Mouse (Mus musculus) neural tube, embryonic 12.5 days (tissue): ENCODE data around the gene Snx13. TPM values are rescaled to one million over a fixed set of nuclear protein-coding genes. Genes with fewer than 3 reads are reported as not detected.

ENCODE experiments used
- ATAC-seq: fragments of 200-750 bp; cut with Nextera tagmentation; 2 replicates; pipeline ENCODE4 v1.8.0; 2017; ENCODE audit warnings: low read depth, mild to moderate bottlenecking, moderate TSS enrichment, moderate library complexity; ENCODE audit not compliant: low FRiP score
- H3K27ac ChIP-seq: fragments of 300-500 bp; sonication (generic); 2 replicates; pipeline ENCODE4 v1.5.1; 2016
- H3K27me3 ChIP-seq: fragments of 300-500 bp; sonication (generic); replicated peaks from 2 replicates; pipeline ENCODE4 v1.6.1; 2016; ENCODE audit warnings: mild to moderate bottlenecking
- H3K36me3 ChIP-seq: fragments of 300-500 bp; sonication (generic); 2 replicates; pipeline ENCODE4 v1.6.1; 2016; ENCODE audit warnings: mild to moderate bottlenecking
- H3K4me1 ChIP-seq: fragments of 300-500 bp; sonication (generic); 2 replicates; pipeline ENCODE4 v1.6.1; 2016
- H3K4me2 ChIP-seq: fragments of 300-500 bp; sonication (generic); replicated peaks from 2 replicates; pipeline ENCODE4 v1.6.1; 2016; ENCODE audit warnings: mild to moderate bottlenecking
- H3K4me3 ChIP-seq: fragments of 300-500 bp; sonication (generic); 2 replicates; pipeline ENCODE4 v1.5.1; 2016
- H3K9ac ChIP-seq: fragments of 300-500 bp; sonication (generic); 2 replicates; pipeline ENCODE4 v1.6.1; 2016; ENCODE audit warnings: mild to moderate bottlenecking
- H3K9me3 ChIP-seq: fragments of 300-500 bp; sonication (generic); 2 replicates; pipeline ENCODE4 v1.6.1; 2016; ENCODE audit warnings: mild to moderate bottlenecking
- WGBS: fragments of 180-500 bp; shearing (Covaris S2); methylation state at CpG from one replicate; pipeline ENCODE4 v1.1.7; 2016; 5-methylcytosine and 5-hydroxymethylcytosine counted together
- polyA plus RNA-seq: library from polyadenylated mRNA; unstranded; fragments of >200 nt; fragmentation: Nextera tagmentation; extraction: Ambion mirVana; gene quantifications from 2 replicates; pipeline ENCODE4 v1.2.1, GENCODE M21; 2016

Gene Snx13
- polyA plus RNA-seq, 1 experiment from 2014 or later = 23.0 TPM

DNA sequence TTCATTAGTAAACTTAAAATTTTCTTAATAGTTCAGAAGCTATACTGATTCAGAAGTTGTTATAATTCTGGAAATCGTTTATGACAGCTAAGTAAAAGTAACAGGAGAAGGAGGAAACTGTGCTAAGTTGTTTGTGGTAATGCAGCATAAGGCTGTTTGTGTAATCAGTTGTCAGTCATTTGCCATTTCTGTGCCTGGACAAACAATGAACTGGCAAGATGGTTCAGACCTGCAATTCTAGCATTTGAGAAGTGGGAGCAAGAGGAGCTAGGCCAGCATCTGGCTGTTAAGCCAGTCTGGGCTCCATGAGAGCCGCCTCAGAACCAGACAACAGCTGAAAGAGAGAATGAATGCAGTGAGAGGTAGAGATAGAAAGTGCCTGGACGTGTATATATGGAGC, 3.5 kb downstream of the Snx13 start:
- WGBS = 74% methylated on average over 3 of the region's 3 CpGs
- H3K4me1 ChIP-seq = peaks cover 13% of the 10 kb centered on the region
- H3K9me3 ChIP-seq = no peaks in the 10 kb centered on the region
- no peaks in the 10 kb centered on the region for H3K36me3 ChIP-seq
- H3K4me3 ChIP-seq = no peak overlapping the region
- ATAC-seq = no peak
- H3K27ac ChIP-seq = no peak overlapping the region
- H3K9ac ChIP-seq = no peak overlapping the region
- no peak overlapping the region for H3K4me2 ChIP-seq
- H3K27me3 ChIP-seq = no peaks in the 10 kb centered on the region

DNA sequence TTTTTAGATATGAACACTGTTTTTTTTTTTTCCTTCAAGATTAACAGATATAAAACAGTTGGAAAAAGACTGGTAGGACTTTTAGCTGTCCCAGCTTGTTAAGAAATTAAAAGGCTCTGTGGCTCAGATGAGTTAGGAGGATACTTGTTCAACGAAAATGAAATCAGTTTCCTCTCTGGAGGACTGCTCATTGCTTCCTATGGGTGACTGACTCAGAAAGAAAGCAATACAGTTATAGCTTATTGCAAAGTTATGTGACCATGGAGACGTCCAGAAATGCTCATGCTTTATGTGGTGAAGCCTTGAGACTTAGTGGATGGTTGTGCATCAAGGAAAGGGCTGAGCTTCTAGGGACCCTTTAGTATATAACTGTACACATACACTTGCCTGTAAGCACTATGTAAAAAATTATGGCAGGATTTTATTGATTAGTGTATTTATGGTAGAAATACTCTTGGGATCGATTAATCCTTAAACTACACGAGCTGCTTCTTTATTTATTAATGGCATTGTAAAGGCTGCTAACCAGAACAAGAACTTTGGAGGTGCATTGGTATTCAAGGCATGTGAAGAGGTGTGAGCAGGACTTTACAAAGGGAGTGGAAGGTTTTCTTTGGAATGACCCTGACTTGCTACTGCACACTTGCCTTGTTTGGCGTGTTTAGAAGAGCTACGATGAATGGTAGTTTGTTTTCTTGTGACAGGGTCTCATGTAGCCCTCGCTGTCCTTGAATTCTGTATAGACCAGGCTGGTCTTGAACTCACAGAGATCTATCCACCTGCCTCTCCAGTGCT, 4.2 kb downstream of the Snx13 start:
- no peak for ATAC-seq
- Histone ChIP-seq H3K9ac (no peak overlapping the region), H3K4me2 (no peak overlapping the region), H3K4me3 (no peak overlapping the region), H3K4me1 (peaks cover 13% of the 10 kb centered on the region), H3K9me3 (no peaks in the 10 kb centered on the region), H3K27ac (no peak overlapping the region), H3K27me3 (no peaks in the 10 kb centered on the region), H3K36me3 (no peaks in the 10 kb centered on the region)
- 61% methylated on average over 7 of the region's 7 CpGs for WGBS

DNA sequence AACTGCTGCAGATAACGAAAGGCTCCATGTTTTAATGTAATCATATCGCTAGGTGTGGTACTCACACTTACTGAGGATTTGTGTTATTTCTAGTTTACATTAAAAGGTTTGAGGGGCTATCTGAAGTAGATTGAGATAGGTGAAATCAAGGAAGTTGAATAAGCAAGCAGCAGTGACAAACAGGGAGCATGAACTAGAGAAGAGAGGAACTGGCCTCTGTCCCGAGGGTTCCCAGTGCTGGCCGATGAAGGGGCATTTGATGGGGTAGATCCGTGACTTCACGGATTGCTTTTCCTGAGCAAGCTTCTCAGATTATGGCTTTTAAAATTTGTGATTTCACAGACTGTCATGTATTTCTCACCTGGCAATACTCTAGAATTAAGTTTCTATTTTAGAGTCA, 7.4 kb downstream of the Snx13 start:
- Histone ChIP-seq H3K4me3 (no peak overlapping the region), H3K9ac (no peak overlapping the region), H3K36me3 (no peaks in the 10 kb centered on the region), H3K4me2 (no peak overlapping the region), H3K27ac (no peak overlapping the region), H3K4me1 (peaks cover 7% of the 10 kb centered on the region; the same call in 1 of the 2 replicates), H3K9me3 (0 out of 2 replicates have a peak, but pooled peaks cover 5% of the 10 kb centered on the region), H3K27me3 (no peaks in the 10 kb centered on the region)
- no peak for ATAC-seq
- WGBS = 91% methylated on average over 6 of the region's 6 CpGs

DNA sequence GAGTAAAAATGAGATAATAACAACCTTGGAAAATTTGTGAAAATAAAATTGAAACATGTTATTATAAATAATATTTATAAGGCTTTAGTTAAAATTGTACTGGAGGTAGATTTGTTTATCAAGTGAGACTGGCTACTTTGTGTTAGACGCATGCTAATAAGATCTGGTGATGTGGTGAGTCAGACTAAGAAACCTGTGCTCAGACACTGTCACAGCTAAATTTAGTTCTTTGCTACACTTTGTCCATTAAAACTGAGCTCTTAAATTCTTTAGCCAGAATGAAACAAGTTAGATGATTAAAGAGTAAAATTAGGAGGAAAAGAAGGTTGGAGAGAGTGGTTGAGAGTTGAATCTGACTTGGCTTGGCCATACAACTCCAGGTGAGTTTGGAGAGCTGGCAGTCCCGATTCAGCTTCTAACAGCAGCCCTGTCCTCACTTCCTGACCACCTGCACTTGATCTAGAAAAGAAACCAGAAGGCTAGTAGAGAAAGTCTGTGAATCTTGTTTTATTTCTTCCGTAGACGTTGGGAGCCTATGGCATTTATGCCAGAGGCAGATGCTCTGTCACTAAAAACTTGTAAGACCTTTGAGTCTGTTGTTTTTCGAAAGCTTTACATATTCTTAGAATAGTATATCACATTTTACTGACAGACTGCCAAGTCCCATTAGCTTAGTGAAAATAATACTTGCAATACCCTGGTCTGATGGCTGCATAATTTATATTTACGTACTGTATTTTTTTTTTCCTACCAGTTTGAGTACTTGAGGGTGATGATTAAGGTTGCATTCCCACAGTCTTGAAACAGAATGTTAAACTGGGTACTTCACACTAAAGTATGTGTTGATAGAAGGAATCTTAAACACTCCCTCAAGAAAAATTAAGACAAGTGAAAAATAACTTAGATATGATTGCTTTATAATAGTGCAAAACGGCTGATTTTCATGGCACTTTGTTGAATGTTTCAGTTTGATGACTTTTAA, 8.4 kb downstream of the Snx13 start:
- 0 out of 2 replicates have a peak, but pooled peaks cover 5% of the 10 kb centered on the region for H3K9me3 ChIP-seq
- no peaks in the 10 kb centered on the region for H3K27me3 ChIP-seq
- no peak for ATAC-seq
- no peaks in the 10 kb centered on the region for H3K36me3 ChIP-seq
- peaks cover 7% of the 10 kb centered on the region; the same call in 1 of the 2 replicates for H3K4me1 ChIP-seq
- H3K9ac ChIP-seq = no peak overlapping the region
- no peak overlapping the region for H3K4me3 ChIP-seq
- no peak overlapping the region for H3K27ac ChIP-seq
- WGBS = 87% methylated on average over 7 of the region's 7 CpGs
- H3K4me2 ChIP-seq = no peak overlapping the region

DNA sequence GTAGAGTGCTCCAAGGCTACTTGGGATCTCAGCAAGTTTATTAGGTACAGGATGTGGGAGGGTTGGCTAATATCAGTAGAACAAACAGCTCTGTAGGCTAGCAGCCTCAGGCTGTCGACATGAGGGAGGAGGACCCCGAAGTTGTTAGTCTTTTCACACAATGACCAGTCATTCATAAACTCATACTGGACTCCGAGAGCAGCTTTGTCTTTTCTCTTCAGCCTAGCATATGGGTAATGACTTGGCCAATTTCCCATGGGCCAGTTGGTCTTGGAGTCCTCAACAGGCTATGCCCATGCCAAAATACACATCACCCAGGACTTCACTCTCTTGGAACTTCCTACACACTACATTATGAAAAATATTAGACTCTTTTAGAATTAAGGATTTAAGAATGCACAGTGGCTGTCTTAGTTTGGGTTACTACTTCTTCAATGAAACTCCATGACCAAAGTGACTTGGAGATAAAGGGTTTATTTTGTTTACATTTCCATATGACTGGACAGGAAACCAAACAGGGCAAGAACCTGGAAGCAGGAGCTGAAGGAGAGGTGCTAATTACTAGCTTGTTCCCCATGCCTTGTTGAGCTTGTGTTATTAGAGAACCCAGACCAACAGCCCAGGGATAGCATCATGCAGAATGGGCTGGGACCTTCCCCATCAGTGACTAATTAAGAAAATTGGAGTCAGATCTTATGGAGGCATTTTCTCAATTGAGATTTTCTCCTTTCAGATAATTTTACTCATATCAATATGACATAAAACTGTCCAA, 16.9 kb downstream of the Snx13 start:
- no peaks in the 10 kb centered on the region for H3K4me1 ChIP-seq
- WGBS = 53% methylated on average over 3 of the region's 3 CpGs

DNA sequence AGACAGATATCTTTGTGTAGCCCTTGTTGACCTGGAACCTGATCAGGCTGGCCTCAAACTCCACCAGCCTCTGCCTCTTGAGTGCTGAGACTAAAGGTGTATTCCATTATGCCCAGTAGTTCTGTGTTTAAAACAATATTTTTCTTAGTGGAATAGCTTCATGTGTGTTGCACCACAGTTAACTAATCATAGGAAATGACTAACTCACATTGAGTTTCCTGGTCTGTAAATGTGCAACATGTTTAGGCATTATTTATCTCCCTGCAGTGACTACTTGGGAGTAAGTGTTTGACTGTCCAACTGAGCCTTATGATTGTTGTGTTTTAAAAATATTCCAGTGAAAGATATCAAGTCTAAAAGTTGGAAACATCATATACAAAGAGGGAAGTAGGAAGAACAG, 20.6 kb downstream of the Snx13 start:
- H3K9me3 ChIP-seq = no peaks in the 10 kb centered on the region
- H3K27me3 ChIP-seq = no peaks in the 10 kb centered on the region
- no peak overlapping the region for H3K4me3 ChIP-seq
- H3K36me3 ChIP-seq = no peaks in the 10 kb centered on the region
- no peak overlapping the region for H3K27ac ChIP-seq
- no peak overlapping the region for H3K4me2 ChIP-seq
- no peak for ATAC-seq
- H3K4me1 ChIP-seq = no peaks in the 10 kb centered on the region
- no peak overlapping the region for H3K9ac ChIP-seq

More for the DNA sequence above, 16.9 kb downstream of the Snx13 start:
- no peaks in the 10 kb centered on the region for H3K27me3 ChIP-seq
- no peak overlapping the region for H3K27ac ChIP-seq
- H3K9ac ChIP-seq = no peak overlapping the region
- no peaks in the 10 kb centered on the region for H3K9me3 ChIP-seq
- H3K36me3 ChIP-seq = no peaks in the 10 kb centered on the region
- H3K4me3 ChIP-seq = no peak overlapping the region
- H3K4me2 ChIP-seq = no peak overlapping the region
- ATAC-seq = no peak

DNA sequence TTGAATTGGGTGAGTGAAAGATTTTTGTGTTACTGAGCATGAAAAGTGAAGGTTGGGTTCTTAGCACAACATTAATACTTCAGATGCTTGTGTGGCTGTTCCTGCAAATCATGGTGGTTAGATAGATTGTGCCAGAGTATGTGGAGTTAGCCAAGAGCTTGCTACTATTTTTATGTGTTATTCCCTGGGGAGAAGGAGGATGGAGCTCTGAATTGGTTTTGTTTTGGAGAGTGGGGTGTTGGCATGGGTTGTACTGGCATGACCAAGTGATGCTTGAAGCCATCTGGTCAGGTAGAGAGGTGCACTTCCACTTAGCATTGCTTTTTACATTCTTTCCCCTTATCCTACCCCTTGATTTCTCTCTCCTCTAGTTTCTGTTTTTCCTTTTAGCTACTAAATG, 24.4 kb downstream of the Snx13 start:
- no peak for ATAC-seq

DNA sequence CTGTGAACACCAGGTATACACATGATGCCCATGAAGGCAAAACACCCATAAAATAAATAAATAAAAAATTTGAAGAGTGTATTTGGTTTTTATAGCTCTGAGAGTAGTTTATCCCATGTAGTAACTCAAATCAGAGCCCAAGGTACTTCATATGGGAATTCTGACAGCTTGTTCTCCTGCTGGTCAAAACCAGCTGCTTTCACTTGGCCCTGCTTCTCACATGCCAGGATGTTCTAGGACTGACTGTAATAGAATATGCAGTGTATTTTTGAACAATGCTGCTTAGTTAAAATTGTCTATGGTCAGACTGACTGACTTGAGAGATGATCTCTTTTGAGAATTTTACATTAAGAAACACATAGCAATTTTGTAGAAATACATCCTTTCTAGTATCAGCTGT, 25.2 kb downstream of the Snx13 start:
- Histone ChIP-seq H3K4me1 (no peaks in the 10 kb centered on the region), H3K4me2 (no peak overlapping the region), H3K9me3 (no peaks in the 10 kb centered on the region), H3K4me3 (no peak overlapping the region), H3K36me3 (no peaks in the 10 kb centered on the region), H3K27me3 (no peaks in the 10 kb centered on the region), H3K27ac (no peak overlapping the region), H3K9ac (no peak overlapping the region)
- no peak for ATAC-seq

More for the DNA sequence above, 24.4 kb downstream of the Snx13 start:
- H3K4me1 ChIP-seq = no peaks in the 10 kb centered on the region
- H3K27me3 ChIP-seq = no peaks in the 10 kb centered on the region
- H3K27ac ChIP-seq = no peak overlapping the region
- H3K9ac ChIP-seq = no peak overlapping the region
- no peak overlapping the region for H3K4me3 ChIP-seq
- no peak overlapping the region for H3K4me2 ChIP-seq
- H3K9me3 ChIP-seq = no peaks in the 10 kb centered on the region
- no peaks in the 10 kb centered on the region for H3K36me3 ChIP-seq

DNA sequence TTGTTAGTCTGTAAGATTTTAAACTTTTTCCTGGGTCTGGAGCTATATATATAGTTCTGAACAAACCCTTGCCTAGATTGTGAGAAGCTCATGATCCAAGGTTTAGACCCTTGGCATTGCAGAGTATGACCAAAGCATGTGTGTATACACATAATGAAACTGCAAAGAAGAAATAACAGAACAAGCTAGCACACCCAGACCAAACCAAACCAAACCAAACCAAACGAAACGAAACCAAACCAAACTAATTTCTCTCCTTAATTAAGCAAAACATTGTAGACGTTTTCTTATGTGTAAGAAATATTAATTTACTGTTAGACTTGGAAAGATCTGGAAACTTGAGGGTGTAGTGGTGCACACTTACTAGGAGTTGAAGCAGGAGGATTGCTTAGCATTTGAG, 29.0 kb downstream of the Snx13 start:
- ATAC-seq = no peak
- Histone ChIP-seq H3K36me3 (no peaks in the 10 kb centered on the region), H3K4me1 (no peaks in the 10 kb centered on the region), H3K27me3 (no peaks in the 10 kb centered on the region), H3K9ac (no peak overlapping the region), H3K27ac (no peak overlapping the region), H3K4me2 (no peak overlapping the region), H3K4me3 (no peak overlapping the region), H3K9me3 (no peaks in the 10 kb centered on the region)
- 90% methylated on average over 3 of the region's 3 CpGs for WGBS

DNA sequence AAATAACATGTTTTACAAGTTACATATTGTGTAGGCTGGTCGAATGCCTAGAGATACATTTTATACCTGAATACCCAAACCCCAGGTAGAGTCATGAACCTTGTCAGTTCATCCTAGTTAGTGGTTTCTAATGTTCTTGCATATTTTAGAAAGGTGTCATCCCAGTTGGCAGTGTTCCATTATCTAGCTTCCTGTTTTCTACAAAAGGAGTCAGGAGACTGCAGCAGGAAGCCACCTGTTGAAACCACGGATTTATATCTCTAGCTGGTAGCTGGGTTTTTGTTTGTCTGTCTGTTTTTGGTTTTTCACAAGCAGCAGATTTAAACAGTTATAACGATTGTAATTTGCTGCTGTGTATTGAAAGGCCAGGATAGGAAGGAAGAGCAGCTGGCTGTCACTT, 76.6 kb downstream of the Snx13 start:
- H3K4me2 ChIP-seq = no peak overlapping the region
- no peak overlapping the region for H3K9ac ChIP-seq
- H3K27me3 ChIP-seq = no peaks in the 10 kb centered on the region
- no peak for ATAC-seq
- no peaks in the 10 kb centered on the region for H3K36me3 ChIP-seq
- no peak overlapping the region for H3K4me3 ChIP-seq
- H3K27ac ChIP-seq = no peak overlapping the region
- no peaks in the 10 kb centered on the region for H3K4me1 ChIP-seq
- 90% methylated on average over 3 of the region's 3 CpGs for WGBS
- no peaks in the 10 kb centered on the region for H3K9me3 ChIP-seq

DNA sequence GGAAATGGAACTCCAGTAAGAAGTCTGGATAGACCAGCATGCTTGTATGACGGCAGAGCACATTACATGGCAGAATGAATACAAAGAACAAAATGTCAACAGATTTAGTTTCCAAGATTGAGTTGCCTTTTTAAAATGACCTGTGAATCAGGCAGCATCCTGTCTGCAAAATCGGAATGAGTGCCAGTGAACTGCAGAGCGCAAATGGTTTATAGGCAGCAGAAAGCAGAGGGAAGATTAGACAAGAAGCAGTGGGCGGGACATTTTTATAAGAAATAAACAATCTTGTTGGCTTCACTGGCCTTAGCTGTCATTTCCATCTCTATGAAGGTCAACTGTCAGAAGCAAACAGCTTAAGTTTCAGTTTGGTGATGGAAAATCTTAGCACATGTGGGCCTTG, 106.2 kb downstream of the Snx13 start:
- WGBS = 86% methylated on average over 4 of the region's 4 CpGs
- no peak for ATAC-seq

DNA sequence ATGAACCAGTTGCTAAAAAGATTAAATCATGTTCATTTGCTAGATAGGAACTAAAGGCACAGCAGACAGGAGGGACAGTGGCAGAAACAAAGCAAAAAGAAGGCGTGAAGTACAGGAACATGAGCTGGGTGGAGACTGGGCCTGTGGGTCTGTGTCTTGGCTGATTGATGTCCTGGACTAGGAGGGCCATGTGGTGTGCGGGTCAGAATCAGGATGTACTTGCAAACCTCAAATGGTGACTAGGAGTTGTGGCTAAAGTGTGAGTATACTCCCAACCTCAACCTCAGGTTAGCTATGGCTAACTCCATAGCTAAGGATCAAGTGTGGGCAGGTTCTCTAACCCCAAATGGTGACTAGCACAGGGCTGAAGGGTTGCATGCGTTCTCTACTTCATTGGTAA, 107.2 kb downstream of the Snx13 start:
- Histone ChIP-seq H3K36me3 (no peaks in the 10 kb centered on the region), H3K27me3 (no peaks in the 10 kb centered on the region), H3K9ac (no peak overlapping the region), H3K4me2 (no peak overlapping the region), H3K27ac (no peak overlapping the region), H3K4me1 (no peaks in the 10 kb centered on the region), H3K4me3 (no peak overlapping the region), H3K9me3 (no peaks in the 10 kb centered on the region)
- ATAC-seq = no peak
- 75% methylated on average over 3 of the region's 3 CpGs for WGBS

More for the DNA sequence above, 106.2 kb downstream of the Snx13 start:
- no peaks in the 10 kb centered on the region for H3K9me3 ChIP-seq
- H3K27ac ChIP-seq = no peak overlapping the region
- no peaks in the 10 kb centered on the region for H3K4me1 ChIP-seq
- no peak overlapping the region for H3K9ac ChIP-seq
- H3K4me2 ChIP-seq = no peak overlapping the region
- no peaks in the 10 kb centered on the region for H3K36me3 ChIP-seq
- H3K27me3 ChIP-seq = no peaks in the 10 kb centered on the region
- no peak overlapping the region for H3K4me3 ChIP-seq
